Mouse (Mus musculus) heart, embryonic 15.5 days (tissue): ENCODE results near the gene Chd1. TPM values are rescaled to one million over a fixed set of nuclear protein-coding genes. Genes with fewer than 3 reads are reported as not detected.
"Not testable (repeated sequence)": the region's sequence is repeated elsewhere in the genome, so short reads cannot be mapped to it uniquely, and the experiment has no call there.

Source experiments
- ATAC-seq: fragments of 200-750 bp; cut with Nextera tagmentation; replicated peaks from 2 replicates; pipeline ENCODE4 v1.8.0; 2017; ENCODE audit warnings: low read depth, moderate TSS enrichment; ENCODE audit not compliant: insufficient number of reproducible peaks, insufficient read depth, low FRiP score
- H3K27ac ChIP-seq: fragments of 300-500 bp; sonication (generic); 2 replicates; pipeline ENCODE4 v1.5.1; 2015; ENCODE audit warnings: mild to moderate bottlenecking, inconsistent platforms
- H3K27me3 ChIP-seq: fragments of 300-500 bp; sonication (generic); 2 replicates; pipeline ENCODE4 v1.6.1; 2015; ENCODE audit warnings: inconsistent platforms
- H3K36me3 ChIP-seq: fragments of 300-500 bp; sonication (generic); 2 replicates; pipeline ENCODE4 v1.6.1; 2015; ENCODE audit warnings: mild to moderate bottlenecking, inconsistent platforms
- H3K4me1 ChIP-seq: fragments of 300-500 bp; sonication (generic); replicated peaks from 2 replicates; pipeline ENCODE4 v1.6.1; 2015; ENCODE audit warnings: inconsistent platforms
- H3K4me2 ChIP-seq: fragments of 300-500 bp; sonication (generic); 2 replicates; pipeline ENCODE4 v1.6.1; 2015; ENCODE audit warnings: inconsistent platforms, mild to moderate bottlenecking, moderate library complexity
- H3K4me3 ChIP-seq: fragments of 300-500 bp; sonication (generic); 2 replicates; pipeline ENCODE4 v1.5.1; 2015; ENCODE audit warnings: mild to moderate bottlenecking, inconsistent platforms
- H3K9ac ChIP-seq: fragments of 300-500 bp; sonication (generic); 2 replicates; pipeline ENCODE4 v1.6.1; 2015; ENCODE audit warnings: mild to moderate bottlenecking, inconsistent platforms
- H3K9me3 ChIP-seq: fragments of 300-500 bp; sonication (generic); replicated peaks from 2 replicates; pipeline ENCODE4 v1.6.1; 2016; ENCODE audit warnings: inconsistent platforms
- WGBS: fragments of 180-500 bp; shearing (Covaris S2); methylation state at CpG from one replicate; pipeline ENCODE4 v1.1.7; 2015; ENCODE audit warnings: mixed read lengths; 5-methylcytosine and 5-hydroxymethylcytosine counted together
- polyA plus RNA-seq: library from polyadenylated mRNA; unstranded; fragments of >200 nt; fragmentation: Nextera tagmentation; extraction: Ambion mirVana; gene quantifications from 2 replicates; pipeline ENCODE4 v1.2.1, GENCODE M21; 2015

The Chd1 gene
- polyA plus RNA-seq, 1 experiment from 2014 or later, result 14.8 TPM

GRCm38 (mm10) chr17:15742953-15743352 lies 38.2 kb downstream of the Chd1 start:
- Histone ChIP-seq H3K9ac (no peak overlapping the region), H3K36me3 (peaks cover 47% of the 10 kb centered on the region; the same call in 1 of the 2 replicates), H3K9me3 (no peaks in the 10 kb centered on the region), H3K4me1 (peaks cover 2% of the 10 kb centered on the region; the same call in 1 of the 2 replicates), H3K27ac (peak overlapping the region; percentile 40; the same call in 1 of the 2 replicates), H3K4me3 (no peak overlapping the region), H3K27me3 (no peaks in the 10 kb centered on the region), H3K4me2 (no peak overlapping the region)
- ATAC-seq, result no peak
- 75% methylated on average over 10 of the region's 10 CpGs for WGBS

DNA sequence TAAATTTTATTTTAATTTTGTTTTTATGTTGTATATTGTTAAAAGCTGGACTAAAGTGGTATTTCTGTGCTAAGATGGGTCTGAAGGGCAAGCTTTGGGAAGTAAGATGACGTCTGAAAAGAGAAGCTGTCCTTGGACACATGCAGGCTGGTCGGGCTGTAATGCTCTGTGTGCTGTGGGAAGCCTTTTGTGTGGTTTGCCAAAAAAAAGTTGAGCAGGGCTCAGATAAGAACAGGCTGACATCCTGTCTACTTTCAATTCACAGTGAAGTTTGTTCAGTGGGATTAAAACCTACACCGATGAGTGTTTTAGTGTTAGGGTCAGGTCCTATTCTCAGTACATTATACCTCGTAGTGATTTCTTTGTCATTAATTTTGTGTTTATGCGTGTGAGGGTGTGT lies 38.6 kb downstream of the Chd1 start:
- no peaks in the 10 kb centered on the region for H3K27me3 ChIP-seq
- H3K4me2 ChIP-seq, result no peak overlapping the region
- no peaks in the 10 kb centered on the region for H3K9me3 ChIP-seq
- ATAC-seq, result no peak; the same call in 1 of the 2 replicates
- WGBS, result 70% methylated on average over 5 of the region's 5 CpGs
- peaks cover 2% of the 10 kb centered on the region; the same call in 1 of the 2 replicates for H3K4me1 ChIP-seq
- H3K36me3 ChIP-seq, result peaks cover 50% of the 10 kb centered on the region; the same call in 1 of the 2 replicates
- no peak overlapping the region for H3K4me3 ChIP-seq
- peak overlapping the region; percentile 31; the same call in 1 of the 2 replicates for H3K27ac ChIP-seq
- H3K9ac ChIP-seq, result no peak overlapping the region

- Histone ChIP-seq H3K27ac (no peak overlapping the region), H3K9me3 (no peaks in the 10 kb centered on the region), H3K9ac (no peak overlapping the region), H3K36me3 (peaks cover 63% of the 10 kb centered on the region), H3K4me1 (peaks cover 2% of the 10 kb centered on the region; the same call in 1 of the 2 replicates), H3K4me3 (no peak overlapping the region), H3K4me2 (no peak overlapping the region), H3K27me3 (no peaks in the 10 kb centered on the region)
- no peak for ATAC-seq
- 81% methylated on average over 11 of the region's 11 CpGs for WGBS
Observed at GRCm38 (mm10) chr17:15746696-15747095, 41.9 kb downstream of the Chd1 start.

- 92% methylated on average over 6 of the region's 6 CpGs for WGBS
- H3K4me2 ChIP-seq, result no peak overlapping the region
- no peak overlapping the region for H3K4me3 ChIP-seq
- peaks cover 63% of the 10 kb centered on the region for H3K36me3 ChIP-seq
- H3K4me1 ChIP-seq, result peaks cover 2% of the 10 kb centered on the region; the same call in 1 of the 2 replicates
- no peak overlapping the region for H3K9ac ChIP-seq
- H3K9me3 ChIP-seq, result no peaks in the 10 kb centered on the region
- H3K27ac ChIP-seq, result no peak overlapping the region
- ATAC-seq, result no peak
- no peaks in the 10 kb centered on the region for H3K27me3 ChIP-seq
Observed at GRCm38 (mm10) chr17:15748022-15748421, 43.3 kb downstream of the Chd1 start.

GRCm38 (mm10) chr17:15751264-15751663 lies 46.5 kb downstream of the Chd1 start:
- not testable (repeated sequence) for H3K27me3 ChIP-seq, H3K9me3 ChIP-seq, H3K4me1 ChIP-seq, H3K4me2 ChIP-seq, H3K27ac ChIP-seq, H3K9ac ChIP-seq, ATAC-seq, H3K4me3 ChIP-seq
- peaks cover 66% of the 10 kb centered on the region for H3K36me3 ChIP-seq
- WGBS, result 89% methylated on average over 5 of the region's 5 CpGs

GRCm38 (mm10) chr17:15761191-15761590 lies 56.4 kb downstream of the Chd1 start:
- ATAC-seq, result no peak
- Histone ChIP-seq H3K4me2 (no peak overlapping the region), H3K36me3 (peaks cover 62% of the 10 kb centered on the region), H3K4me1 (no peaks in the 10 kb centered on the region), H3K9me3 (no peaks in the 10 kb centered on the region), H3K4me3 (no peak overlapping the region), H3K27me3 (no peaks in the 10 kb centered on the region), H3K27ac (no peak overlapping the region), H3K9ac (no peak overlapping the region)
- WGBS, result 84% methylated on average over 8 of the region's 8 CpGs

- H3K4me1 ChIP-seq, result no peaks in the 10 kb centered on the region
- no peak overlapping the region for H3K27ac ChIP-seq
- peaks cover 49% of the 10 kb centered on the region for H3K36me3 ChIP-seq
- WGBS, result 80% methylated on average over 7 of the region's 7 CpGs
- H3K9me3 ChIP-seq, result no peaks in the 10 kb centered on the region
- ATAC-seq, result no peak
- no peak overlapping the region for H3K4me2 ChIP-seq
- H3K9ac ChIP-seq, result no peak overlapping the region
- no peak overlapping the region for H3K4me3 ChIP-seq
- H3K27me3 ChIP-seq, result no peaks in the 10 kb centered on the region
Observed at GRCm38 (mm10) chr17:15769081-15769724, 64.4 kb downstream of the Chd1 start.

DNA sequence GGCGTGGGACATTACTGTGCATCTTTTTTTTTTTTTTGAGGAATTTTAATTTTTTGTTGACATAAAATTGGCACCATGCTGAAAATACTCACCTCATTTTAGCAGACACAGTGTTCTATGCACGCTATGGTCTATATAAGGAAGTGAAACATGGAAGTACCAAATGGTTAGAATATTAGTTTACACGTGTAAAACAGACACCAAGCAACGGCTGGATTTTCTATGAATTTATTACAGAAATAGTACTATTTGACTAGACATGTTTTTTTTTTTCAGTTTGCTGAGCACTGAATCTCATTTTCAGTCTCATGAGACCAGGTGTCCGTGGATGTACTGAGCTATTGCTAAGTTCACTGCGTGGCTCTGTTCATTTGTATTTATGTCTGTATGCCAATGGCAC lies 69.2 kb downstream of the Chd1 start:
- no peak overlapping the region for H3K27ac ChIP-seq
- no peaks in the 10 kb centered on the region for H3K27me3 ChIP-seq
- H3K4me1 ChIP-seq, result no peaks in the 10 kb centered on the region
- H3K4me2 ChIP-seq, result no peak overlapping the region
- H3K36me3 ChIP-seq, result peaks cover 23% of the 10 kb centered on the region
- H3K9ac ChIP-seq, result no peak overlapping the region
- H3K4me3 ChIP-seq, result no peak overlapping the region
- ATAC-seq, result no peak
- 81% methylated on average over 6 of the region's 6 CpGs for WGBS
- no peaks in the 10 kb centered on the region for H3K9me3 ChIP-seq

DNA sequence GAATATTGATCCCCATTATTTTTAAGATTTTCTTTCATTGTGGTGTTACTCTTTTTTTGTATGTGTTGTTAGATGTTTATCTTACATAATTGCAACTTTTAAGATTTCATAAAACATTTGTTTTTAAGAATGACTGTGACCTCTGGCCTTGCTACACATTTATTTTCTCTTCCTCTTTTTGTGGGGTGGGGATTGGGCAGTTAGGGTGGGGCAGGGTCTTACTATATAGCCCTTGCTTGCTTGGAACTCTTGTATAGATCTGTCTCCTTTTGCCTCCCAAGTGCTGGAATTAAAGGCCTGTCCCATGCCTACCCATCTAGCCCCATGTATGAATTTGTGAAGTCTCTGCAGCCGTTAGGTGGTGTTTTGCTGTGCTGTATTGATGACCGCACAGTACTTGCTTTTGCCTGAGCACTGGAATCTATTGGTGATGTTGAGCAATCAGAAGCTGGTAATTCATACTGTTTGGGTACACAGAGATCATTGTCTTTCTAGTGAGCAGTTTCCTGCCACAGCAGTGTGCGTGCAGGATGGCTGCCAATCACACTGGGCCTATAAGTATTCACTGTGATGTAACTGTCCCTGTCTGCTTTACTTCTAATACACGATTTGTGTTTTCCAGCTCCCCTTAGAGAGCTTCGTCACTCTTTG lies 69.9 kb downstream of the Chd1 start:
- 76% methylated on average over 5 of the region's 5 CpGs for WGBS
- H3K27ac ChIP-seq, result no peak overlapping the region
- no peaks in the 10 kb centered on the region for H3K4me1 ChIP-seq
- H3K4me3 ChIP-seq, result no peak overlapping the region
- H3K9ac ChIP-seq, result no peak overlapping the region
- no peaks in the 10 kb centered on the region for H3K9me3 ChIP-seq
- H3K4me2 ChIP-seq, result no peak overlapping the region
- peaks cover 16% of the 10 kb centered on the region for H3K36me3 ChIP-seq
- H3K27me3 ChIP-seq, result no peaks in the 10 kb centered on the region
- ATAC-seq, result no peak

- Histone ChIP-seq H3K4me1 (no peaks in the 10 kb centered on the region), H3K4me2 (no peak overlapping the region), H3K4me3 (no peak overlapping the region), H3K27ac (no peak overlapping the region), H3K27me3 (no peaks in the 10 kb centered on the region), H3K9me3 (no peaks in the 10 kb centered on the region), H3K9ac (no peak overlapping the region), H3K36me3 (no peaks in the 10 kb centered on the region)
- WGBS, result 62% methylated on average over 5 of the region's 5 CpGs
- no peak for ATAC-seq
Observed at GRCm38 (mm10) chr17:15776349-15776748, 71.6 kb downstream of the Chd1 start.

GRCm38 (mm10) chr17:15777979-15778378 lies 73.2 kb downstream of the Chd1 start:
- no peak for ATAC-seq
- no peak overlapping the region for H3K4me3 ChIP-seq
- 80% methylated on average over 6 of the region's 6 CpGs for WGBS

GRCm38 (mm10) chr17:15787036-15787435 lies 82.3 kb downstream of the Chd1 start:
- H3K4me1 ChIP-seq, result no peaks in the 10 kb centered on the region
- 23% methylated on average over 3 of the region's 3 CpGs for WGBS
- no peak overlapping the region for H3K4me2 ChIP-seq
- H3K4me3 ChIP-seq, result no peak overlapping the region
- no peak overlapping the region for H3K27ac ChIP-seq
- no peaks in the 10 kb centered on the region for H3K36me3 ChIP-seq
- no peaks in the 10 kb centered on the region for H3K9me3 ChIP-seq
- H3K9ac ChIP-seq, result no peak overlapping the region
- no peak for ATAC-seq
- H3K27me3 ChIP-seq, result no peaks in the 10 kb centered on the region

More at GRCm38 (mm10) chr17:15777979-15778378, 73.2 kb downstream of the Chd1 start:
- Histone ChIP-seq H3K4me1 (no peaks in the 10 kb centered on the region), H3K9me3 (no peaks in the 10 kb centered on the region), H3K4me2 (no peak overlapping the region), H3K36me3 (no peaks in the 10 kb centered on the region), H3K27me3 (no peaks in the 10 kb centered on the region), H3K9ac (no peak overlapping the region), H3K27ac (no peak overlapping the region)
